Mouse (Mus musculus) embryonic fibroblast, embryonic 13.5 days (primary cell): Measurements from ENCODE around the gene Nktr.

Experiments
- CTCF ChIP-seq: IDR thresholded peaks from 2 replicates; pipeline ENCODE4 v1.5.1; 2011; ENCODE audit warnings: mild to moderate bottlenecking, control low read depth, low read length, moderate library complexity, borderline replicate concordance; ENCODE audit not compliant: insufficient read depth
- POLR2A ChIP-seq: IDR thresholded peaks from 2 replicates; pipeline ENCODE4 v1.6.1; 2011; ENCODE audit warnings: low read depth, mild to moderate bottlenecking, control low read depth, low read length, moderate library complexity

DNA sequence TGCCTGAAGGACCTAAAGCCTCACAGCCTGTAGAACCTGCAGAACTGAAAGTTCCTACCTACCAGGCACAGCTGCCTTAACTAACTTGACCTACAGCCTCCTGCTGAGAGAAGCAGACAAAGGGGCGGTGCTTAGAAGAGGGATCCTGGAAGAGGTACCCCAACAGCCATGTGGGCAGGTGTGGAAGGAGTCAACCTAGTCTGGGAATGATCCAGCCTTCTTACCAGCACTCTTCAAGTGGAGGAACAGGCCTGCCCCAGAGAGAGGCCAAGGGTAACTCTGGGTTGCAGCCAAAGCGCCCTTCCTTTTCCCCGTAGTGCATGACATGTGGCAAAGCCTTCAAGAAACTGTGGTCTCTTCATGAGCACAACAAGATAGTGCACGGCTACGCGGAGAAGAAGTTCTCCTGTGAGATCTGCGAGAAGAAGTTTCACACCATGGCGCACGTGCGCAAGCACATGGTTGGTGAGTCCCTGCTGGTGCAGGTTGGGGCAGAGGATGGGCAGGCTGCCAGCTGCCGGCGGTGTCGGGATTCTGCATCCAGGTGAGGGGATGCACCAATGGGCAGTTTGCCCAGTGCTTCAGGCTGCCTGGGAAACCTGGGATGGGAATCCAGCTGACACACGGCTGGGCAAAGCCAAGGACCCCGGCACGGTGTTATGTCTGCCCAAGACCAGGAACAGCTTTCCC is 46.3 kb downstream of the Nktr start:
- no peak for TF ChIP-seq POLR2A
- no peak for TF ChIP-seq CTCF
